In genomic region chr10:59812939-59813338, GRCm38 (mm10) we compare ENCODE assay signal across 8 mouse cellular contexts.
DNase-seq lines count a peak whose midpoint lies in the region; ATAC-seq and TF ChIP-seq lines count a peak whose summit lies in the region.

No protein-coding gene starts in this region.

- WGBS in heart, postnatal 0 days: 18% methylated on average over 13 of the region's 13 CpGs
- WGBS in embryonic facial prominence, embryonic 14.5 days: 18% methylated on average over 13 of the region's 13 CpGs

- H3K4me1 ChIP-seq in heart, postnatal 0 days (ENCODE audit: control insufficient read depth, insufficient read depth): peaks cover 4% of the 10 kb centered on the region; the same call in 1 of the 2 replicates
- peaks cover 4% of the 10 kb centered on the region; the same call in 1 of the 2 replicates for H3K4me1 ChIP-seq in embryonic facial prominence, embryonic 14.5 days (ENCODE audit: control insufficient read depth, insufficient read depth, low read length)

- H3K9me3 ChIP-seq in heart, postnatal 0 days (replicated peaks; ENCODE audit: control insufficient read depth, low read length): no peaks in the 10 kb centered on the region
- no peaks in the 10 kb centered on the region for H3K9me3 ChIP-seq in embryonic facial prominence, embryonic 14.5 days (ENCODE audit: control insufficient read depth, low read length)

- no peak; the same call in 1 of the 2 replicates for ATAC-seq in heart, postnatal 0 days (ENCODE audit: insufficient read depth, low read depth)
- ATAC-seq in embryonic facial prominence, embryonic 14.5 days (ENCODE audit: low read depth): peak; percentile 17; the same call in 1 of the 2 replicates
- ATAC-seq in megakaryocyte-erythroid progenitor cell, adult 5-6 weeks (replicated peaks; ENCODE audit: low FRiP score, low TSS enrichment, poor library complexity, severe bottlenecking): peak; percentile 33; the same call in 1 of the 2 replicates

- H3K4me2 ChIP-seq in heart, postnatal 0 days (ENCODE audit: low read depth, low read length): peak overlapping the region; percentile 14; the same call in 1 of the 2 replicates
- 0 out of 2 replicates have a peak overlapping the region, but pooled peaks have one; percentile 18 for H3K4me2 ChIP-seq in embryonic facial prominence, embryonic 14.5 days (ENCODE audit: low read depth, low read length)

- peak; percentile 54 for TF ChIP-seq CTCF in heart, postnatal 0 days (IDR thresholded peaks at IDR 0.05; ENCODE audit: low read depth)
- TF ChIP-seq CTCF in left cerebral cortex, adult 2 months (IDR thresholded peaks at IDR 0.05): no peak; the same call in 1 of the 2 replicates

- TF ChIP-seq EP300 in heart, postnatal 0 days (IDR thresholded peaks at IDR 0.05; ENCODE audit: low read depth): no peak

- H3K36me3 ChIP-seq in heart, postnatal 0 days (replicated peaks; ENCODE audit: control insufficient read depth, insufficient read depth, low read length): no peaks in the 10 kb centered on the region
- no peaks in the 10 kb centered on the region for H3K36me3 ChIP-seq in embryonic facial prominence, embryonic 14.5 days (ENCODE audit: control insufficient read depth, insufficient read depth, low read length)

- DNase-seq in heart, postnatal 0 days (ENCODE audit: low spot score): peak; percentile 57
- DNase-seq in heart, adult 11 months: no peak
- peak; percentile 75 for DNase-seq in Muller cell, postnatal 12 days (ENCODE audit: inconsistent ontology term)
- peak; percentile 73 for DNase-seq in embryonic facial prominence, embryonic 14.5 days (ENCODE audit: low spot score)
- DNase-seq in T-cell, adult 2 months (ENCODE audit: low spot score): no peak
- DNase-seq in adrenal gland, postnatal 14 days: no peak
- no peak for DNase-seq in left cerebral cortex, adult 2 months (ENCODE audit: extremely low spot score in 1 of 2, low spot score in 2 of 2)

- H3K27ac ChIP-seq in heart, postnatal 0 days (ENCODE audit: low read depth): no peak overlapping the region
- H3K27ac ChIP-seq in embryonic facial prominence, embryonic 14.5 days (replicated peaks; ENCODE audit: low read depth, low read length): no peak overlapping the region
- no peak overlapping the region for H3K27ac ChIP-seq in left cerebral cortex, adult 2 months

- intact Hi-C loops in left cerebral cortex, adult 2 months (cut with DNase I): no loop called here

- no peak overlapping the region for H3K9ac ChIP-seq in heart, postnatal 0 days (replicated peaks; ENCODE audit: low read depth, low read length)
- H3K9ac ChIP-seq in embryonic facial prominence, embryonic 14.5 days (ENCODE audit: low read depth, low read length): no peak overlapping the region

- no peaks in the 10 kb centered on the region for H3K27me3 ChIP-seq in heart, postnatal 0 days (ENCODE audit: control insufficient read depth, insufficient read depth, low read length)
- no peaks in the 10 kb centered on the region for H3K27me3 ChIP-seq in embryonic facial prominence, embryonic 14.5 days (replicated peaks; ENCODE audit: control insufficient read depth, insufficient read depth, low read length)

- H3K4me3 ChIP-seq in heart, postnatal 0 days (ENCODE audit: low read depth, low read length): no peak overlapping the region
- no peak overlapping the region for H3K4me3 ChIP-seq in embryonic facial prominence, embryonic 14.5 days (ENCODE audit: low read depth, low read length)
- H3K4me3 ChIP-seq in left cerebral cortex, adult 2 months: no peak overlapping the region

Comparison
In these comparisons a context has a peak if more than half of its experiments do, and no peak if none do; other contexts are left out.
1. DNase-seq: peak in heart, postnatal 0 days (single experiment), Muller cell, postnatal 12 days (single experiment) and embryonic facial prominence, embryonic 14.5 days (single experiment); none in heart, adult 11 months (single experiment), T-cell, adult 2 months (single experiment), adrenal gland, postnatal 14 days (single experiment) and left cerebral cortex, adult 2 months (0 of 2).